Mouse (Mus musculus): Measurements from ENCODE around the gene Tecpr2. TPM values are rescaled to one million over a fixed set of nuclear protein-coding genes. Genes with fewer than 3 reads are reported as not detected.

Tecpr2 gene
- total and polyA plus RNA-seq, 3 experiments, result 5.8 to 5.9 TPM; not detected in 1

GRCm38 (mm10) chr12:110953900-110954299 lies 64.8 kb downstream of the Tecpr2 start:
- peak; percentile 64 for DNase-seq (ENCODE audit: low read depth, low spot score)
- peaks cover 17 to 27% of the 10 kb centered on the region in 2 experiments for H3K4me1 ChIP-seq (ENCODE audit: control insufficient read depth in 1 of 2, insufficient read depth in 2 of 2, low read length in 2 of 2)

GRCm38 (mm10) chr12:110954351-110954991 lies 65.4 kb downstream of the Tecpr2 start:
- Histone ChIP-seq H3K9me3 (replicated peaks; ENCODE audit: insufficient read depth, low read length) (no peaks in the 10 kb centered on the region), H3K4me1 (ENCODE audit: control insufficient read depth in 1 of 2, insufficient read depth in 2 of 2, low read length in 2 of 2) (peaks cover 15 to 25% of the 10 kb centered on the region in 2 experiments), H3K79me2 (ENCODE audit: control insufficient read depth, insufficient read depth, low read length, poor library complexity) (no peaks in the 10 kb centered on the region), H3K27ac (ENCODE audit: control insufficient read depth, low read depth, low read length) (peak overlapping the region; percentile 46), H3K27me3 (ENCODE audit: control insufficient read depth in 1 of 2, insufficient read depth in 2 of 2, low read length in 2 of 2) (no peaks in the 10 kb centered on the region), H3K36me3 (ENCODE audit: control insufficient read depth in 1 of 2, insufficient read depth in 2 of 2, low read length in 2 of 2) (peaks cover 0 to 25% of the 10 kb centered on the region in 2 experiments; a peak in 2 of 4 replicates), H3K9ac (ENCODE audit: control insufficient read depth, low read depth, low read length, poor library complexity, severe bottlenecking) (no peak overlapping the region), H3K4me3 (ENCODE audit: control insufficient read depth in 1 of 2, insufficient read depth in 1 of 2, low read depth in 2 of 2, low read length in 2 of 2) (no peak overlapping the region)
- peak in 1 of 2 experiments; percentile 42; a peak in 2 of 4 replicates for TF ChIP-seq EP300 (IDR thresholded peaks at IDR 0.05; ENCODE audit: low read depth in 1 of 2, low read length in 2 of 2)
- TF ChIP-seq ELF1 (IDR thresholded peaks at IDR 0.05; ENCODE audit: low read depth, low read length), result peak; percentile 18; the same call in 1 of the 2 replicates
- TF ChIP-seq E2F4 (IDR thresholded peaks at IDR 0.05; ENCODE audit: borderline replicate concordance, low read depth, low read length), result no peak
- DNase-seq (ENCODE audit: low read depth, low spot score), result no peak

More at GRCm38 (mm10) chr12:110953900-110954299, 64.8 kb downstream of the Tecpr2 start:
- Histone ChIP-seq H3K4me3 (ENCODE audit: control insufficient read depth in 1 of 2, insufficient read depth in 1 of 2, low read depth in 2 of 2, low read length in 2 of 2) (no peak overlapping the region), H3K9ac (ENCODE audit: control insufficient read depth, low read depth, low read length, poor library complexity, severe bottlenecking) (peak overlapping the region; percentile 26), H3K9me3 (replicated peaks; ENCODE audit: insufficient read depth, low read length) (no peaks in the 10 kb centered on the region), H3K79me2 (ENCODE audit: control insufficient read depth, insufficient read depth, low read length, poor library complexity) (no peaks in the 10 kb centered on the region), H3K27ac (ENCODE audit: control insufficient read depth, low read depth, low read length) (peak overlapping the region; percentile 91), H3K36me3 (ENCODE audit: control insufficient read depth in 1 of 2, insufficient read depth in 2 of 2, low read length in 2 of 2) (peaks cover 0 to 28% of the 10 kb centered on the region in 2 experiments; a peak in 2 of 4 replicates), H3K27me3 (ENCODE audit: control insufficient read depth in 1 of 2, insufficient read depth in 2 of 2, low read length in 2 of 2) (no peaks in the 10 kb centered on the region)
- TF ChIP-seq NELFE (IDR thresholded peaks at IDR 0.05; ENCODE audit: low read depth, low read length) (no peak), USF2 (IDR thresholded peaks at IDR 0.05; ENCODE audit: borderline replicate concordance in 1 of 2, insufficient read depth in 1 of 2, low read depth in 1 of 2, low read length in 2 of 2) (no peak), TBP (IDR thresholded peaks at IDR 0.05; ENCODE audit: low read depth, low read length) (0 out of 2 replicates have a peak, but pooled peaks have one; percentile 42), E2F4 (IDR thresholded peaks at IDR 0.05; ENCODE audit: borderline replicate concordance, low read depth, low read length) (no peak), MAFK (IDR thresholded peaks at IDR 0.05; ENCODE audit: borderline replicate concordance, low read depth, low read length) (no peak), GATA1 (IDR thresholded peaks at IDR 0.05; ENCODE audit: low read depth, low read length) (peak; percentile 86), SMC3 (IDR thresholded peaks at IDR 0.05; ENCODE audit: low read depth, low read length) (no peak), ELF1 (IDR thresholded peaks at IDR 0.05; ENCODE audit: low read depth, low read length) (no peak), ETS1 (IDR thresholded peaks at IDR 0.05; ENCODE audit: low read depth, low read length) (peak; percentile 71), HCFC1 (IDR thresholded peaks at IDR 0.05; ENCODE audit: low read depth, low read length) (0 out of 2 replicates have a peak, but pooled peaks have one; percentile 60), TCF12 (IDR thresholded peaks at IDR 0.05; ENCODE audit: low read depth, low read length) (peak; percentile 69; the same call in 1 of the 2 replicates), ZKSCAN1 (IDR thresholded peaks at IDR 0.05; ENCODE audit: low read depth, low read length) (peak; percentile 69; the same call in 1 of the 2 replicates), USF1 (IDR thresholded peaks at IDR 0.05; ENCODE audit: low read depth, low read length) (no peak), ZNF384 (IDR thresholded peaks at IDR 0.05; ENCODE audit: low read depth, low read length) (peak; percentile 100), CHD2 (IDR thresholded peaks at IDR 0.05; ENCODE audit: low read length) (no peak), NRF1 (IDR thresholded peaks at IDR 0.05; ENCODE audit: insufficient read depth, low read depth, low read length, poor library complexity, severe bottlenecking) (no peak), SIN3A (IDR thresholded peaks at IDR 0.05; ENCODE audit: low read length) (peak; percentile 62), MYB (IDR thresholded peaks at IDR 0.05; ENCODE audit: low read depth, low read length) (peak; percentile 64), CHD1 (IDR thresholded peaks at IDR 0.05; ENCODE audit: low read depth, low read length) (no peak), MEF2A (IDR thresholded peaks at IDR 0.05; ENCODE audit: extremely low read depth, insufficient replicate concordance, low read depth, low read length, poor library complexity, severe bottlenecking) (no peak), EP300 (IDR thresholded peaks at IDR 0.05; ENCODE audit: low read depth in 1 of 2, low read length in 2 of 2) (peak; percentile 70 to 89), RCOR1 (IDR thresholded peaks at IDR 0.05; ENCODE audit: low read depth, low read length) (no peak; the same call in 1 of the 2 replicates)

Measured in MEL (cell line).